Mouse (Mus musculus): Measurements from ENCODE around the gene Gatb.

The Gatb gene

DNA sequence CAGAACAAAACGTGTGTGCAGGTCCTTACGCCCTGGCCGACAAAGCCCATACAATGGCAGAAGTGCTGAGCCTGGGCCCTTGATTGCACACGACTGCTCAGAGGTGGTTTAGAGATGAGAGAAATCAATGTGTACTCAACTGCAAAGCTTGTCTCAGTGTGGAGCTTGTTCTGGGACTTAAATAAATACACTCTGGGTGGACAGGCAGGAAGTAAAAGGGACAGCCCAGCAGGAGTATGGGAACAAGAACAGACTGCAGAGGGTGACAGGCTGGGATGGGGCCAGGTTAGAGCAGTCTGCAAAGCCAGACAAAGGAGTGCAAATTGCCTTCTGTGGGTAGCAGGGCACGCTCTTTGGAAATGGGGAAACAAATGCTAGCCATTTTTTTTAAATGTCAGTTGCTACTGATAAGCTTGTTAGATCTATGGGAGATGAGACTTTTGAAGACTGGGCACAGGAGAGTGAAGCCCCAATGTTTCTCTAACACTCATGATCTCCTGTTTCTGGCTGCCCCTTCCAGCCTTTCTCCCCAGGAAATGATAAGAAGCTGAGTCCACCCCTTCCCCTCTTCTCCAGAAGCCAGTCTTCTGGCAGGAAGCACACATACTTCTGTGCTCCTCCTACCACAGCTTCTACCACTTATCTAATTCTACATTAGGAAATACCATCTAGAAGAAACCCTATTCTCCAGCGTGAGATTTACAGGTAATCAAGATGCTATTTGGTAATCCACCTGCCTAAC lies 129.4 kb downstream of the Gatb start:
- no peak for DNase-seq (ENCODE audit: low read depth, low spot score)

Data from R1 (cell line).